Mouse (Mus musculus) hindbrain, embryonic 13.5 days (tissue): ENCODE results near the gene Nipa2. TPM values are rescaled to one million over a fixed set of nuclear protein-coding genes. Genes with fewer than 3 reads are reported as not detected.
A peak's percentile ranks its signal among the peaks of the same experiment; 100 is the strongest.

Experiments
- ATAC-seq: fragments of 200-750 bp; cut with Nextera tagmentation; 2 replicates; pipeline ENCODE4 v1.8.0; 2017; ENCODE audit warnings: moderate TSS enrichment; ENCODE audit not compliant: low FRiP score
- H3K27ac ChIP-seq: fragments of 300-500 bp; sonication (generic); 2 replicates; pipeline ENCODE4 v1.5.1; 2015; ENCODE audit warnings: inconsistent platforms, mild to moderate bottlenecking, moderate library complexity
- H3K27me3 ChIP-seq: fragments of 300-500 bp; sonication (generic); 2 replicates; pipeline ENCODE4 v1.6.1; 2015; ENCODE audit warnings: mild to moderate bottlenecking, inconsistent platforms
- H3K36me3 ChIP-seq: fragments of 300-500 bp; sonication (generic); 2 replicates; pipeline ENCODE4 v1.6.1; 2015; ENCODE audit warnings: mild to moderate bottlenecking, inconsistent platforms
- H3K4me1 ChIP-seq: fragments of 300-500 bp; sonication (generic); replicated peaks from 2 replicates; pipeline ENCODE4 v1.6.1; 2015; ENCODE audit warnings: inconsistent platforms
- H3K4me2 ChIP-seq: fragments of 300-500 bp; sonication (generic); 2 replicates; pipeline ENCODE4 v1.6.1; 2015; ENCODE audit warnings: inconsistent platforms, mild to moderate bottlenecking, moderate library complexity
- H3K4me3 ChIP-seq: fragments of 300-500 bp; sonication (generic); 2 replicates; pipeline ENCODE4 v1.5.1; 2015; ENCODE audit warnings: mild to moderate bottlenecking, inconsistent platforms
- H3K9ac ChIP-seq: fragments of 300-500 bp; sonication (generic); 2 replicates; pipeline ENCODE4 v1.6.1; 2015; ENCODE audit warnings: mild to moderate bottlenecking, inconsistent platforms
- H3K9me3 ChIP-seq: fragments of 300-500 bp; sonication (generic); 2 replicates; pipeline ENCODE4 v1.6.1; 2016; ENCODE audit warnings: inconsistent platforms
- WGBS: fragments of 180-500 bp; shearing (Covaris S2); methylation state at CpG from one replicate; pipeline ENCODE4 v1.1.7; 2015; 5-methylcytosine and 5-hydroxymethylcytosine counted together
- polyA plus RNA-seq: library from polyadenylated mRNA; unstranded; fragments of >200 nt; fragmentation: Nextera tagmentation; extraction: Ambion mirVana; gene quantifications from 2 replicates; pipeline ENCODE4 v1.2.1, GENCODE M21; 2015

Gene Nipa2
- 35.5 and 38.4 TPM in 2 replicates for polyA plus RNA-seq

- ATAC-seq = peak; percentile 99
- peak within 1 kb of the TSS; percentile 95 for H3K9ac ChIP-seq
- H3K9me3 ChIP-seq = no peaks in the 10 kb centered on the region
- H3K27ac ChIP-seq = peak within 1 kb of the TSS; percentile 89
- under 1% methylated on average over 70 of the region's 70 CpGs for WGBS
- peak within 1 kb of the TSS; percentile 63 for H3K4me2 ChIP-seq
- H3K4me1 ChIP-seq = peaks cover 19% of the 10 kb centered on the region
- peak within 1 kb of the TSS; percentile 95 for H3K4me3 ChIP-seq
- H3K36me3 ChIP-seq = no peaks in the 10 kb centered on the region
- no peaks in the 10 kb centered on the region for H3K27me3 ChIP-seq
Measured at GRCm38 (mm10) chr7:55962004-55962908, at the start of gene Nipa2. Nipa2 (minus strand) TSS chr7:55962476.

GRCm38 (mm10) chr7:56011018-56011333 is 48.7 kb upstream of the Nipa2 start:
- no peak overlapping the region for H3K9ac ChIP-seq
- peaks cover 10% of the 10 kb centered on the region for H3K36me3 ChIP-seq
- no peak for ATAC-seq
- H3K4me1 ChIP-seq = 0 out of 2 replicates have a peak, but pooled peaks cover 7% of the 10 kb centered on the region
- no peak overlapping the region for H3K4me2 ChIP-seq
- no peaks in the 10 kb centered on the region for H3K27me3 ChIP-seq
- H3K4me3 ChIP-seq = no peak overlapping the region
- no peak overlapping the region for H3K27ac ChIP-seq
- H3K9me3 ChIP-seq = no peaks in the 10 kb centered on the region

- 78% methylated on average over 4 of the region's 4 CpGs for WGBS
- Histone ChIP-seq H3K9me3 (no peaks in the 10 kb centered on the region), H3K4me3 (no peak overlapping the region), H3K4me2 (no peak overlapping the region), H3K9ac (no peak overlapping the region), H3K4me1 (0 out of 2 replicates have a peak, but pooled peaks cover 7% of the 10 kb centered on the region), H3K36me3 (peaks cover 9% of the 10 kb centered on the region), H3K27me3 (no peaks in the 10 kb centered on the region), H3K27ac (no peak overlapping the region)
- ATAC-seq = no peak
Measured at GRCm38 (mm10) chr7:56010318-56011017, 48.2 kb upstream of the Nipa2 start.

- no peaks in the 10 kb centered on the region for H3K9me3 ChIP-seq
- H3K4me3 ChIP-seq = no peak overlapping the region
- 0 out of 2 replicates have a peak, but pooled peaks cover 4% of the 10 kb centered on the region for H3K36me3 ChIP-seq
- WGBS = 2% methylated on average over 4 of the region's 4 CpGs
- ATAC-seq = no peak
- H3K9ac ChIP-seq = no peak overlapping the region; the same call in 1 of the 2 replicates
- no peaks in the 10 kb centered on the region for H3K27me3 ChIP-seq
- H3K27ac ChIP-seq = no peak overlapping the region
- H3K4me1 ChIP-seq = peaks cover 11% of the 10 kb centered on the region
- no peak overlapping the region for H3K4me2 ChIP-seq
Measured at GRCm38 (mm10) chr7:55998997-55999396, 36.7 kb upstream of the Nipa2 start.

GRCm38 (mm10) chr7:55995013-55995412 is 32.7 kb upstream of the Nipa2 start:
- no peaks in the 10 kb centered on the region for H3K9me3 ChIP-seq
- peak; percentile 74 for ATAC-seq
- peaks cover 11% of the 10 kb centered on the region for H3K4me1 ChIP-seq
- no peak overlapping the region for H3K4me2 ChIP-seq
- no peak overlapping the region for H3K9ac ChIP-seq
- no peaks in the 10 kb centered on the region for H3K27me3 ChIP-seq
- H3K4me3 ChIP-seq = no peak overlapping the region
- no peak overlapping the region for H3K27ac ChIP-seq
- H3K36me3 ChIP-seq = peaks cover 14% of the 10 kb centered on the region
- WGBS = 41% methylated on average over 4 of the region's 4 CpGs

- ATAC-seq = no peak
- WGBS = 91% methylated on average over 7 of the region's 7 CpGs
Measured at GRCm38 (mm10) chr7:55991858-55992257, 29.6 kb upstream of the Nipa2 start.

GRCm38 (mm10) chr7:55991129-55991528 is 28.9 kb upstream of the Nipa2 start:
- H3K4me2 ChIP-seq = no peak overlapping the region
- WGBS = 98% methylated on average over 3 of the region's 3 CpGs

More at GRCm38 (mm10) chr7:55991858-55992257, 29.6 kb upstream of the Nipa2 start:
- Histone ChIP-seq H3K4me3 (no peak overlapping the region), H3K9me3 (no peaks in the 10 kb centered on the region), H3K36me3 (peaks cover 14% of the 10 kb centered on the region), H3K4me1 (no peaks in the 10 kb centered on the region), H3K27ac (no peak overlapping the region), H3K27me3 (no peaks in the 10 kb centered on the region), H3K9ac (no peak overlapping the region), H3K4me2 (no peak overlapping the region)

GRCm38 (mm10) chr7:55986526-55987214 is 24.4 kb upstream of the Nipa2 start:
- peak overlapping the region; percentile 40 for H3K4me2 ChIP-seq
- ATAC-seq = peak; percentile 75
- WGBS = 39% methylated on average over 13 of the region's 13 CpGs

More at GRCm38 (mm10) chr7:55991129-55991528, 28.9 kb upstream of the Nipa2 start:
- Histone ChIP-seq H3K27me3 (no peaks in the 10 kb centered on the region), H3K4me3 (no peak overlapping the region), H3K9me3 (no peaks in the 10 kb centered on the region), H3K36me3 (peaks cover 14% of the 10 kb centered on the region), H3K27ac (no peak overlapping the region), H3K4me1 (0 out of 2 replicates have a peak, but pooled peaks cover 3% of the 10 kb centered on the region), H3K9ac (no peak overlapping the region)
- ATAC-seq = no peak

GRCm38 (mm10) chr7:55984754-55985153 is 22.5 kb upstream of the Nipa2 start:
- no peak for ATAC-seq
- H3K4me1 ChIP-seq = 0 out of 2 replicates have a peak, but pooled peaks cover 3% of the 10 kb centered on the region
- H3K27ac ChIP-seq = no peak overlapping the region
- no peaks in the 10 kb centered on the region for H3K27me3 ChIP-seq
- no peak overlapping the region for H3K4me3 ChIP-seq
- H3K9me3 ChIP-seq = no peaks in the 10 kb centered on the region
- H3K9ac ChIP-seq = no peak overlapping the region
- WGBS = 83% methylated on average over 4 of the region's 4 CpGs
- no peak overlapping the region for H3K4me2 ChIP-seq
- H3K36me3 ChIP-seq = peaks cover 35% of the 10 kb centered on the region

More at GRCm38 (mm10) chr7:55986526-55987214, 24.4 kb upstream of the Nipa2 start:
- 0 out of 2 replicates have a peak, but pooled peaks cover 3% of the 10 kb centered on the region for H3K4me1 ChIP-seq
- no peaks in the 10 kb centered on the region for H3K27me3 ChIP-seq
- H3K4me3 ChIP-seq = no peak overlapping the region; the same call in 1 of the 2 replicates
- peaks cover 35% of the 10 kb centered on the region for H3K36me3 ChIP-seq
- H3K9me3 ChIP-seq = no peaks in the 10 kb centered on the region
- 0 out of 2 replicates have a peak overlapping the region, but pooled peaks have one; percentile 43 for H3K9ac ChIP-seq
- no peak overlapping the region for H3K27ac ChIP-seq

- H3K9ac ChIP-seq = no peak overlapping the region
- WGBS = 89% methylated on average over 5 of the region's 5 CpGs
- H3K27me3 ChIP-seq = no peaks in the 10 kb centered on the region
- no peak for ATAC-seq
- no peaks in the 10 kb centered on the region for H3K9me3 ChIP-seq
- H3K27ac ChIP-seq = no peak overlapping the region
- no peak overlapping the region for H3K4me3 ChIP-seq
- H3K4me2 ChIP-seq = no peak overlapping the region
- H3K36me3 ChIP-seq = peaks cover 51% of the 10 kb centered on the region
- H3K4me1 ChIP-seq = 0 out of 2 replicates have a peak, but pooled peaks cover 3% of the 10 kb centered on the region
Measured at GRCm38 (mm10) chr7:55983107-55983506, 20.8 kb upstream of the Nipa2 start.

- Histone ChIP-seq H3K4me1 (0 out of 2 replicates have a peak, but pooled peaks cover 3% of the 10 kb centered on the region), H3K9ac (no peak overlapping the region), H3K4me3 (no peak overlapping the region), H3K9me3 (no peaks in the 10 kb centered on the region), H3K27ac (no peak overlapping the region), H3K36me3 (peaks cover 52% of the 10 kb centered on the region), H3K27me3 (no peaks in the 10 kb centered on the region), H3K4me2 (no peak overlapping the region)
- no peak for ATAC-seq
- 91% methylated on average over 10 of the region's 10 CpGs for WGBS
Measured at GRCm38 (mm10) chr7:55982010-55982700, 19.9 kb upstream of the Nipa2 start.
